Mouse (Mus musculus) cerebellum, adult 11-12 months (tissue): ENCODE data around the gene Gm32742.

ENCODE experiments used
- DNase-seq: peaks from one replicate; pipeline ENCODE4 v3.0.0; 2022

The Gm32742 gene

DNA sequence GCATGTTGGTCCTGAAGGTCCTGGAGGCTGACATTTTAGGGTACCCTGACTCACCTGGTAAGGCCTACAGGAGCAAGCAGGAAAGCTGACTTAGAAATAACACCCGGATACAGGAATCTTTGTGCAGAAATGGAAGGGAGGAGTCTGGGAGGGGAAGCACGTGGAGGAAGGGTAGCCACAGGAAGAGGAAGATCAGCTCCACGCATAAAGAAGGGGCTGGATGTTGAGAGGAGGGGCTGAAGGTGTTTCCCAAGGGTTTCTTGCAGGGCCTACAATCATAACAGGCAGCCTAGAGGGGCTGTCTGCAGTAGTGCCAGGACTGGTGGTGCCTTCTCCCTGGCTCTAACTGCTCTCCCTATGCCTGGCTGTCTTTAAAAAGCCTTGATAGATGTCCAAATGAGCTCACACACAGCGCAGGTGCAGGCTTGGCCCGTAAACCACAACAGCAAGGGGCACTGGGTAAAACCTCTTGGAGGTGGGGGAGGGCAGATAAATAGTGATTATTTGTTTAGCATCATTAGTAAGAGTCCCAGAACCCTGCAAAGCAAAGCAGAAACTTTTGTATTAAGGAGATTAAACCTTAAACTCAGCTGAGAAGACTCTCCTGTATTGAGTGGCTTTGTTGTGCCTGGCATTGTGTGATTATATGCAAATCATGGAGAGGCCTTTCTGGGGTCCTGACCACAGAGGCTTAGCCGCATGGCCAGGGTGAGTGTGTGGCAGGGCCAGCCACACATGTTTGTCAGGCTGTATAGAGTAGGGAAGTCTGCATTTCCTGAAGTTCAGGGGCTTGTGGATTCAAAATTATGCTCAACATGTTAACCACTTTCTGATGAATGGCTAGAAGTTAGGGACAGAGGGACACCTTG, at the start of gene Gm32742:
TSS of gene Gm32742 (minus strand) at position 206 of the 869 bp plus-strand sequence.
- DNase-seq = no peak

DNA sequence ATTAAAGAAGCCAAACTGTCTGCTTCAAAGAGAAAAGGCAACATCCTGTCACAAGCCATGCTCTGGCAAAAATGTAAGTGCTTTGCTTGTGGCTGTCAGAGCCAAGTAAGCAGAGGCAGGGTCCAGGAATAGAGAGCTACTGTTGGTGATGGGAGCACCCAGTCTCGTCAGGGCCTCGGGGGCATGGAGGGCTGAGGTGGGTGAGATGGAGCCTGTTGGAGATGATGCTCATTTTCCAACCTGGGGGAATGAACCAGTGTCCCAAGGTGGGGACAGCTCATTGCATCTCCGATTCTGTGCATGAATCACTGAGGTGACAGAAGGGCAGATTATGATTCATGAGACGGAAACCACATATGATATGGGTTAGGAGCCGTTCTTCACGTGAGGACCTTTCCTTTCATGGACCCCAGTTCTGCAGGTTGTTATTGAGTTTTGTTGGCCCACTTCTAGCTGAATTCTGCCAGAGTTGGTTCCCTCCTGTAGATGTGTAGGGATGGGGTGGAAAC, 48.5 kb upstream of the Gm32742 start:
- DNase-seq = no peak

DNA sequence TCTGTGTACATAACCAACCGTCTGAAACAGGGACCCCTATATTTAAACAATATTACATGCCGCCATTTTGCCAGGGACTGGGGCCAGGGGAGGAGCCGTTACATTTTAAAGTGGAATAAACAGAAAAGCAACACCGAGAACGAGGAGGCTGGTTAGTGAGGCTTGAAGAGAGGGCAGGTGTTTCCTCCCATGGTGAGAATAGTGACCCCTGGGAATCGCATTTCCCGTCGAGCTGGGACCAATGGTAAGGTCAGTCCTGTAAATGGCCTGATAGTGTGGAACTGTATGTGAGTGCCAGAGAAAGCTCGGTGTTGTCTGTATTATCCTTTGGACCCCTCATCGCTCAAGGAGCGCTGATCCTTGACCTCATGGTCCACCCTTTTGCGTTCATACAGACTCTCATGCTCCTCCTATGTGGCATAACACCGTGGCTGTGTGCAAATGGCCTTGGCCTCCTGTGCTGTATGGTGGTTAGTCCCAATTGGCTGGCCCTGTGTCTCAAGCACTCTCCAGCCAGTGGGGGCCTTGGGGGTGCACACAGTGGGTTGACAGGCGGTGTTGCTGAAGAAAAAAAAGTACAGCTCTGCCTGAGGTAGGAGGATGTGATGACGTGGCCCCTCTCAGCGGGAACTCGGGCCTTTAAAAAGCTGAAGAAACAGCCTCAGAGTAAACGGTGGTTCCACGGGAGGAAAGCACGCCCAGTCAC, 47.9 kb upstream of the Gm32742 start, which contains the start of gene Pou2af1:
TSS of gene Pou2af1 (plus strand) at position 686 of the 706 bp plus-strand sequence.
- no peak for DNase-seq

DNA sequence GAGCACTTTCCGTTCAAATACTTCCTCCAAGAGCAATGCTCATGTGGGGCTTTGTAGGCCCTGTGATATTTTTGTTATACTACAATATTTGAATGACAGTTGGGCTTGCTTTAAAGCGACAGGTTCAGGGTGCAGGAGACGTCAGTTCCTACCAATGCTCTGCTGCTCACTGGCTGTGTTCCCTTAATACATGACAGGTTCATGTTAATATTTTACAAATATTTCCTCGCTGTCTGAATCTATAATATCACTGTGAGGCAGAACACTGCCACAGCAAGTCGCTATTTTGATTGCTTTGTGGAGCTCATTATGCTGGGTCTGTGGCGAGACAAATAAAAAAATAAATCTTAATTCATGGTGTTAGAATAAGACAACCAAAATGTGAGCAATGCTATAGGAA, 45.9 kb upstream of the Gm32742 start:
- DNase-seq = no peak

DNA sequence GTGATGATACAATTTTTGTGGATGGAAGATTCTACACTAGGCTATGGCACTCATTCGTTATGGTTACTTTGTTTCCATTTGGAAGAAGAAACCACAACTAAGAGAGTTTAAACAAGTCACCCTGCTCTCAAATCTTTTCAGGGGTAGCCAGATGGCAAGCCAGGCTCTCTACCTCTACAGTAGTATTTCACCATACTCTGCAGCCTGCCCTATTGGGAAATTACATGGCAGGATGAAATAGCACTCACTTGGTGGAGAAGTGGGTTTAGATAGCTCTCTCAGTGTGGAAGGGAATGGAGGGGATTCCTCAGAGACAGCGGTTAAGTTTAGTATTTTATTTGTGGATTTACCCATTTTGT, 43.6 kb upstream of the Gm32742 start:
- no peak for DNase-seq

DNA sequence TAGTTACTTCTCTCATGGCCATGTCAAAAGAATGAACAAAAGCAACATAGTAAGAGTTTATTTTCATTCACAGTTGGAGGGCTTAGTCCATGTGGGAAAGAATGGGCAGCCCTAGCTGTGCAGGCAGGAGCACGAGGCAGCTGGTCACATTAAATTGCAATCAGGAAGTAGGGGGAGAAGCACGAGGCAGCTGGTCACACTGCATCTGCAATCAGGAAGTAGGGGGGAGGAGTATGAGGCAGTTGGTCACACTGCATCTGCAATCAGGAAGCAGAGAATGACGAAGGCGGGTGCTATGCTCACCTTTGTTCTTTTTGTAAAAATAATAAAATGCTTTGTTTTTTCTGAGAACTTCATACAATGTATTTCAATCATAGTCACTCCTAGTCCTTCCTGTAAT, 29.5 kb upstream of the Gm32742 start:
- no peak for DNase-seq

DNA sequence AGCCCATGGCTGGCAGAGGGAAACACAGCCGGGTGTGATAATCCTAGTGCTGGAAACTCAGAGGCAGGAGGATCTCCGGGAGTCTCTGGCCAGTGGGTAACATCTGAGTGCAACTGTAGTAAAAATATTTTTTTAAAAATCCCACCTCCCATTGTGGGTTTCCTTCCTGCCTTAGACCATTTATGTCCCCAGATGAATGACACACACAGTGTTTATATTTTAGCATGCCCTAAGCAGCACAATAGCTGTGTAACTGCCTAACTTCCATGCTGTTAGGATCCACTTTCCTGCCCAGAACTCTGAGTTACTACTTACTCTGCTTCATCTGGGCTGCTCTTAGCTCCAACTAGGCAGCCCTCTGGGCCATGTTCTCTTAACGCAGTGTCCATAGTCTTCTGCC, 25.3 kb upstream of the Gm32742 start:
- no peak for DNase-seq

DNA sequence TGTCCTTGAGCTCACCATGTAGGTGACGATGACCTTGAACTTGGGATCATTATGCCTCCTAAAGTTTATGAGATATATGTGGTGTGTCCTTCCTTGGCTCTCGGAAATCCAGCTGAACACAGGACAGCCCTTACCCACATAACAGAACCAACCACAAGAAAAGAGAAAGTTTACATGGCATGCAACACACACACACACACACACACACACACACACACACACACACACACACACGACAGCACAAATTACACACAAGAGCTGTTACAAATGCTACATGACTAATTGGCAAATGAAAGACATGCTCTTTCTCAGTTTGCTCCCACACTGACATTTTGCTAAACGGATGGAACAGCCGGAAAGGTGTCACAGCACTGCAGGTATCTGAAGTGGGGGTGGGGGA, 20.6 kb upstream of the Gm32742 start:
- DNase-seq = no peak

DNA sequence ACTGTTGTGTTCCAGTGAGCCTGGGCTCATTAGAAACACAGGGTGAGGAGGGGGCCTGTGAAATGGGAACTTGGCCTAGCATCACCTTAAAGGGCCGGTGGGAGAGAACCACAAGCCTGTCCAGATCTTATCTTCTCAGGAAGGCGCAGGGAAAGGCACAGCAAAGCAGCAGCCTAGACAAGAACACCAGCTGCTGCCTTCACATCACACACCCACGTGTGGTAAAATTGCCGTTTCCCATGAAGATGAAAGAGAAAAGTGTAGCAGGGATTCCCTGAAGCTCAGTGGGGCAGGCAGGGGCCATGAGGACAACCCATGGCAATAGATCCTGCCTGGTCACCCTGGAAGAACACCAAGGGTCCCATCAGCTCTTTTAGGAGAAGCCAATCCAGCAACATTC, 20.1 kb upstream of the Gm32742 start:
- no peak for DNase-seq

DNA sequence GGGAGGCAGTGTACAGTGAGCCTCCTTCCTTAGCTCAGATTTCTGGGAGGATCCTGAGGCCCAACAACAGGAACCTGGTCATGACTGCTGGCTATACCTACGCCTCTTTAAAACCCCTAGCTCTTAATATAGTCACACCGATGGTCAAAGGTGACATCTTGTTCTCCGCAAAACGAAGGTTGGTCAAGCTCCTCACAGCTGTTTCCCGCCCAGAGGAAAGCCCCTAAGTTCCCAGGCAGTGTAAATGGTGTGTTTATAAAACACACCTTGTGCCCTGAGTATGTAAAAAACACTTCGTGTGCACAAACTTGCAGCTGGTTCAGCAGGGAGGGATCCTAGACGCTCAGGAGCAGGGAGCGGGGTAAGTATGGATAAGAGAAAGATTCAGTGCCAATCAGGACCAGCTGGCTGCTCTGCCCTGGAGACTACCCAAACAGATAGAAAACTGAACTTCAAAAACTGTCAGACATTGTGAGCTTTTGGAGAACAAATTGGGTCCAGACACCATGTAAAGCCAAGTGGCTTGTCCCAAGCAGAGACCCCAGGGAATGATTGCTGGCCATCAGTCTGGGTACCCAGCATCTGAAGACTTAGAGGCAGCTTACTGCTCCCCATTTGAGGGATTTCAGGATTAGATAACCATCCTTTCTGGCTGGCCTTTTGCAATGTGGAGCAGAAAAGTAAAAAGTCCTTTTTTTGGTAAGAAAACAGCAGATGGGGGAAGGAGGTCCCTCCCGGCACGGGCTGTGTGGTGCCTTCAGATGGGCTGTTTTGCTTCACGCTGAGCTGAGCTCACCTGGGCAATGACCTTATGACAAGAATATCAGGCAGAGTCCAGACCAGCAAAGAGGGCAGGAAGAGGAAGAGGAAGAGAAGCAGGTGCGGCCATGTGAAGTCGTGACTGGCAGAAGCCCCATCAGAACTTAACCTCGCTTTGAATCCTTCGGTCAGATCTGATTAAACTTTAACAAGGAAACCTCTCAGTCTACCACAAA, 17.7 kb upstream of the Gm32742 start:
- DNase-seq = no peak

DNA sequence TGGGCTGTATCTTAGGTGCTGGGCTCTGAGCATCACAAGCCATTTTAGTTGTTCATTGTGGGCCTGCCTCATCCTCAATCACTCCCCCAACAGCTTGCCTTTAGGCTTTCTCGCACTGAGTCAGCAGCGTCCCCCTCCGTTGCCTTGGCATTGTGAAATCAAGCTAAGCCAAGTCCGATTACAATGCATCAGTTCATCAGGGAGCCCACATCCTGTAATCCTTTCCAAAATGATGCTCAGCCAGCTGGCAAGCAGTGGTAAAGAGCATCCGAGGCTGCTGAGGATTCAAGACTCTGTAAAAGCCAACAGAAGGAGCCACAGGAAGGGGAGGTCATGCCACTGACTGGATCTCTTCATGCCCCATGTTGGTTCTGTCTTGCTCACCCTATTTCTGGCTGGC, 15.3 kb upstream of the Gm32742 start:
- peak; percentile 90 for DNase-seq

DNA sequence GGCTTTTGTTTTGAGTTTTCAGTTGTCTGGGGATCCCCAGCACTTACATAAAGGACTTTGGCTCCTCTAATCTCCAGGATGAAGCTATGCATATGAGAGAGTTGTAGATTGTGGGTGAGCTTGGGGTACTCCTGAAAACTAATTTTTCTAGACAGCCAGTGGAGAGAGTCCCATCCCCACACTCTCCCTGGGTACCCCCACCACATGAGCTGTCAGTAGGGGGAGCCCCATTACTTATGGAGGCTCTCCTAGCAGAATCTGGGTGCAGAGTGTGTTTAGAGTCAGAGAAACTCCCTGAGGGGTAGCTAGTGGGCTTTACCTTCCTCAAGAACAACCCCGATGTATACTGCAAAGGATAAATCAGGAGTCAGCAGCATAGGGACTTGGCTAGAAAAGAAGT, 13.0 kb upstream of the Gm32742 start:
- no peak for DNase-seq

DNA sequence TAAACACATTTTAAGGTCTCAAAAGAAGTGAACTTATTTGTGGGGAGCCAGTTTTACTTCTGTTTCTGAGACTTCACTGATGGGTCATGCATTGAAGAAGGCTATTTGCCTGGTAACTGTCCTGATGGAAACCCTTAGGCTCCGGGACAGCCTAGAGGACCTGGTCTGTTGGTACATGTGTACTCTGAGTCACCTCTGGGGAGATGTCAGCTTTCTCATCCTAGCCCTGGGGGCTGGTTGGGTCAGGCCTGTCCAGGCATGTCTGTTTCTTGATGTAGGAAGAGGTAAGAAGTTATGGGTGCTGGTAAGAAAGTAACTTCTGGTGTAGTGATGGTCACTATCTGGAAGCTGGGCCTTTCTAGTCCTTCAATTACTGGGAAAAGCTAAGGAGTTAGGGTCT, 10.4 kb upstream of the Gm32742 start:
- no peak for DNase-seq

DNA sequence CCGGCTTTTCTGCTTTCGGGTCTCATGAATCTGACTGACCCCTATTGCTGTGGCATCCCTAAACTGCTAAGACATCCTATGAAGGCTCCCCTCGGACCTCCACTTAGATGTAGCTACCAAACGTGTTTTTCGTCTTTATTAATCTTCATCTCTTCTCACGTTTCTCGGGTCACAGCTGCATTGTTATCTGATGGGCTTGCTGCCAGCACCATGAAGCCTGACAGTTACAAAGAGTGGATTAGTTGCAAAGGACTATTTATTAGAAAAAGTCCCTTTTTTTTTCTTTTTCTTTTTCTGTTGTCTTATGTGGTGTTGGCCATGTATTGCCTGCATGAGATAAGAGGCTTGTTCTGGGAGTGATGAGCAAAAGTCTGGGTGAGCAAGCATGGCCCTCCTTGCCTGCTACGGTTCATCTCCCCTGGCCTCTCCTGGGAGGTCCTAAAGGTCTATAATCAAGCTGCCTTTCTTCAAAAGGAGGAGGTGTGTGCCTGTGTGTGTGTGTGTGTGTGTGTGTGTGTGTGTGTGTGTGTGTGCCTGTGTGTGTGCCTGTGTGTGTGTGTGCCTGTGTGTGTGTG, 9.7 kb upstream of the Gm32742 start:
- no peak for DNase-seq

DNA sequence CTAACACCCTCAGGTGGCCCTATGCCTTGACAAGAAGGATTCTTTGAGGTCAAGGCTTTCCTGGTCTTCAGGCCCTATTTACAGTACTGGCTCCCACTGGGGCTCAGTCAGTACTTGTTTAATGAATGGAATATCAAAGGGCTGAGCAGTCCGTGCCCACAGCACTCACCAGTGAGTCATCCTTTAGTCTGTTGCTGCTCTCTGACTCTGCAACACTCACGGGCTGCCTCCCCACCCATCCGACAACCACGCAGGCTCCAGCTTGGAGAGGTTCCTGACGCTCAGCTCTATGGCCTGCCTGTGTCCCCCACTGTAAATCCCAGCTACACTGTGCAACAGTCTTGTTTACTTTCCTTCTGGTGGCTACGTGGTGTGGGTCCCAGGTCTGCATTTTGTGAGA, 5.0 kb upstream of the Gm32742 start:
- no peak for DNase-seq

DNA sequence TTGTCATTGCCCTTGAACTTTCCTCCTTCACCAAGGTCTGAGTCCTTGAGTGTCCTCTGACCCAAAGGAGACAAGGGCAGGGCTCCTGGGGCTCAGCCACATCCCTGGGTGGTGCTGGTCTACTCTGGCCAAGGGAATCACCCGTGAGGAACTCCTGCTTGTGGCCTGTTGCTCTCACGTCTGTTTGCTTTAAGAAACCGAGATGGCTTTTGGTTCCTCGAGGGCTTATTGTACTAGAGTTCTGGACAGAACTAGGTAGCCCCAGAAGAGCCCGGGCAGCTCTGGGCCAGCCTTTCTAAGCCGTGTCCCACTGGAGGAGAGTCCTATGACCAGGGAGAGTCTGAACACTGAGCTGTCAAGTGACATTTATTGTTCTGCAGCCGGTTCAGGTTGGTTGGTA, 3.8 kb upstream of the Gm32742 start:
- no peak for DNase-seq

DNA sequence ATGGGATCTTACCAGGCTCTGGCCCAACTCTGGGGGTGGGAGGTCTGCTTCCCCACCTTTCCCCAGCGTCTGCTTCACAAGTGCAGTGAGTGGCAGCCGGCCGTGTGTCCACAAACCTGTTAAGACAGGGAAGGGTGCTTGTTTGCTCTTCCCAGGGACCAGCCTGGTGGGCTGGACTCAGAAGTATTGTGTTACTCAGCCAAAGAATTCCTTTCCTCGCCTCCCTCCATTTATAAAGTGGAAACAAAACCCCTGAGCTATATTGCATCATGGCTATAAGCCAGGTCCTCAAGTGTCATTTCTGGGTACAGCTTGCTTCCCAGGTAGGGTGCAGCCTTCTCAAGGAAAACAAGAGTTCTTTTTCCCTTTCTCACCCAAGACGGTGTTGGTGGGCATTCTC, 3.4 kb upstream of the Gm32742 start:
- DNase-seq = no peak

DNA sequence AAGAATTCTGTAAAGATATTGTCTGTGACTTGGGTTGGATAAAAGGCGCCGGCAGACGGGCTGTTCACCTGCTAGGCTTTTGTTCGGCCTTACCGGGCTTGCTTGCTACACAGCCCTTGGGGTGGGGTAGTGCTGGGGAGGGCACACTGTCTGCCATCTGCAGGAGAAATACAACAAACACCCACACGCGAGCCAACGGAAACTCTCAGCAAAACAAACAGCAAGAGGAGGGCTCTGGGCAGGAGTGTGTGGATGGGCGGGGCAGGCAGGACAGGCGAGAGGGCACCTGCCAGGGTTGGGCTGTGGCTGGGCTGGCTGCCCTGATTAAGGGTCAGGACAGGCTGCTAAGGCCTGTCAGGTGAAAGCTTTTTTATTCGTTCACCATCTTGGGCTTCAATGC, 2.6 kb upstream of the Gm32742 start:
- DNase-seq = no peak

DNA sequence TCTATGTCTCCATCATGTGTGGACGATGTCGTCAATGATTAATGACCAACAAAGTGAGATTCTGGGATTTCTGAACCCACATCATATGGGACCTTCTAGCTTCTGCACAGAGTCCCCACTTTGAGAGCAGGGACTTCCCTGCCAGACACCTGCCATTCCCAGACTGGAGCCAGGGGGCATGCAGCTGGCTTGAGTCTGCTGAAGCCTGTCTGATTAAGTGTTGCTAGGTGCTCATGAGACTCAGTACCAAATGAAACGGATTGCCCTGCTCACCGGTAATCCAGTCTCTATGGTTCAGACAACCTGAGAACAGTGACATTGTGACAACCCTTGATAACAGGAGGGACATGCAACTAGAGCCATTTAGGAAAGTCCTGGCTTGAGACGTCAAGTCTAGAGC, 1.3 kb downstream of the Gm32742 start:
- no peak for DNase-seq

DNA sequence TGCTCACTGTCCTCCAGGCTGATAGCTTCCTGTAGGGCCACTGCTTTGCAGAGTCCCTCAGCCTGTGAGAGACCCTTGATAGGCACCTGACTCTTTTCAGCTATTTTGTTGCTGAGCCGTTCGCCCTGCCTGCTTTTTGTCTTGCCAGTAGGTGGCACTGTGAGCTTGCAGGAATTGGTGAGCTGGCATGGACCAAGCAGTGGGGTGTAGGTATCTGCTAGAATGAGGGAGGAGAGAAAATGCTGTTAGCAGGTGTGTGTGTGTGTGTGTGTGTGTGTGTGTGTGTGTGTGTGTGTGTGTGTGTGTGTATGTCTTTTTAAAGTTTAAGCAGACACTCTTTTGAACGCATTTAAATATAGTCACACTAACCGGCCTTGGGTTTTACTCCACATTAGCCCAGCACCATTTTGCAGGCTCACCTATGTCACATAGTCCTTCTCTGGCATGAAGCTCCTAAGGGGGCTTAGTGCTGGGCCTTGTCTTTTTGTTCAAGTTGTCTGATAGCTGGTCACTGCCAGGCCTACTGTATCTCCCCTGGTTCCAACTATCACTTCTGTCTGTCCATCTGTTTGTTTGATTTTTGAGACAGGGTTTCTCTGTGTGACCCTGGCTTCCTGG, 3.4 kb downstream of the Gm32742 start:
- peak; percentile 48 for DNase-seq

DNA sequence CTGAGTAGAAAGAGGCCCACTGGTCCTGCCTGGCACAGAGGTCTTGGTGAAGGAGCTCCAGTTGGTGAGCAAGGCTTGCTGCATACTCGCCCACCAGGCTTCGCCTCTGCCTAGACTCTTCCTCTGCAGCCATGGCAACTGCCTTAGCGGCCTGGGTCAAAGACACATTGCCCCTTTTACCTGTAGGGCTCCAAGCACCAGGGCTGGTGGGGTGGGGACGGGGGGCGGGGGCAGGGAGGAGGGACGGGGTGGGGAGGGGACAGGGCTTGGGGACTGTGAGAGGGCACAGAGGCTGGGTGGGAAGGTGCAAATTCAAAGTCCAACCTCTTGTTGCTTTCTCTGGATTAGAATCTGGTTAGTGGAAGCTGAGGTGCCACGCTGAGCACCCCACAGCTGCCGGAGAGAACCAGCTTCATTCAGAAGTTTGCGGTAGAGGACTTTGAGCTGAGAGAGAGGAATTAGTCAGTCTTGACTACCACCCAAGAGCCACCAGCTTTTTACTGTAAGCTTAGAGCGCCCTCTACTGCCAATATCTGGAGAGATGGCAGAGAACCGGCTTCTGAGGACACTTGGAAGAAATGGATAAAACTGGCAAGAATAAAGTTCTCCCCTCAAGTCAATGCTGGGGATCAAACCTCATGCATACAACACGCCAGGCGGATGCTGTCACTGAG, 13.1 kb downstream of the Gm32742 start:
- DNase-seq = peak; percentile 27

DNA sequence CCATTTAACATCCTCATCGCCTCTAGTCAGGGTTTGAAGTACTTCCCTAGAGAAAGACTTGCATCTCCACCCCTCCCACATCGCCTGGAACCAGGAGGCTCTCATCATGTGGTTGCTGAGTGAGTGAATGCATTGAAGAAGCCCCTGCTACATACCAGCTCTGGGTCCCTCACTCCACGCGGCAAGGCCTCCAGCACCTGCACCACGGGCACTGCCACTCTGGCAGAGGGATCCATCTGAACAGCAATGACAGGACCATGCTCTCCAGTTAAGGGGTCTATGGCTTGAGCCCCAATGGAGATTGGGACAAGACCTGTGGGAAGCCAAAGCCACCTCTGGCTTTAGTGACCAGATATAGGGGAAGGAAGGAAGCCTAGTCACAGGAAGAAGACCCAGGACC, 18.0 kb downstream of the Gm32742 start:
- no peak for DNase-seq
